Mouse (Mus musculus): ENCODE measurements around the gene Gm14632.
"Not testable (repeated sequence)": the region's sequence is repeated elsewhere in the genome, so short reads cannot be mapped to it uniquely, and the experiment has no call there.

- not testable (repeated sequence) for TF ChIP-seq CTCF, EP300 (IDR thresholded peaks at IDR 0.05; ENCODE audit: low read depth)
Measured at GRCm38 (mm10) chrX:30329472-30329871, at the start of gene Gm14632.
